Mouse (Mus musculus): Measurements from ENCODE around the gene Fam199x. TPM values are rescaled to one million over a fixed set of nuclear protein-coding genes. Genes with fewer than 3 reads are reported as not detected.

Fam199x gene
- total RNA-seq, 2 experiments from 2014 or later = 3.6 to 4.1 TPM

Other genes with a start within 250 kb of the Fam199x start
- 1 to 10 TPM; 2.0 to 3.0 TPM for gene Plp1, start 226.9 kb upstream of the Fam199x start, total RNA-seq (2021)
- gene Rab9b, start 180.8 kb upstream of the Fam199x start, total RNA-seq (2021) = not detected
- gene H2bfm, start 122.3 kb upstream of the Fam199x start, total RNA-seq (2021) = not detected
- 1 to 10 TPM; 2.2 to 7.0 TPM for gene Tmsb15b2, start 74.1 kb upstream of the Fam199x start, total RNA-seq (2021)
- under 1 TPM; 0.46 to 0.59 TPM for gene Tmsb15l, start 72.7 kb upstream of the Fam199x start, total RNA-seq (2021)
- gene Tmsb15b1, start 72.7 kb upstream of the Fam199x start, total RNA-seq (2021) = 1 to 10 TPM; 1.5 to 3.4 TPM
- gene Zcchc18, start 56.4 kb upstream of the Fam199x start, total RNA-seq (2021) = not detected
- 1 to 10 TPM; 1.6 to 2.6 TPM for gene Slc25a53, start 11.3 kb upstream of the Fam199x start, total RNA-seq (2021)
- not detected for gene Esx1, start 72.5 kb downstream of the Fam199x start, total RNA-seq (2021)